Mouse (Mus musculus) limb, embryonic 10.5 days (tissue): ENCODE measurements around the gene Zbtb7b. TPM values are rescaled to one million over a fixed set of nuclear protein-coding genes. Genes with fewer than 3 reads are reported as not detected.
A peak's percentile ranks its signal among the peaks of the same experiment; 100 is the strongest.

Experiments
- DNase-seq: peaks from one replicate; pipeline ENCODE4 v3.0.0-alpha.2; 2017; ENCODE audit warnings: low spot score
- H3K27ac ChIP-seq: fragments of 300-500 bp; sonication (generic); 2 replicates; pipeline ENCODE4 v1.5.1; 2016; ENCODE audit warnings: mild to moderate bottlenecking
- H3K27me3 ChIP-seq: fragments of 300-500 bp; sonication (generic); 2 replicates; pipeline ENCODE4 v1.6.1; 2016; ENCODE audit warnings: low read depth, mild to moderate bottlenecking; ENCODE audit not compliant: poor library complexity, severe bottlenecking
- H3K36me3 ChIP-seq: fragments of 300-500 bp; sonication (generic); 2 replicates; pipeline ENCODE4 v1.6.1; 2016; ENCODE audit warnings: mild to moderate bottlenecking, moderate library complexity
- H3K4me1 ChIP-seq: fragments of 300-500 bp; sonication (generic); 2 replicates; pipeline ENCODE4 v1.6.1; 2016
- H3K4me3 ChIP-seq: fragments of 300-500 bp; sonication (generic); 2 replicates; pipeline ENCODE4 v1.5.1; 2016; ENCODE audit warnings: mild to moderate bottlenecking, moderate library complexity
- H3K9me3 ChIP-seq: fragments of 300-500 bp; sonication (generic); replicated peaks from 2 replicates; pipeline ENCODE4 v1.6.1; 2016; ENCODE audit warnings: mild to moderate bottlenecking
- WGBS: fragments of 180-500 bp; shearing (Covaris S2); methylation state at CpG from one replicate; pipeline ENCODE4 v1.1.7; 2016; 5-methylcytosine and 5-hydroxymethylcytosine counted together
- polyA plus RNA-seq: library from polyadenylated mRNA; unstranded; fragments of >200 nt; fragmentation: Nextera tagmentation; extraction: Ambion mirVana; gene quantifications from 2 replicates; pipeline ENCODE4 v1.2.1, GENCODE M21; 2016

The Zbtb7b gene
- polyA plus RNA-seq, 1 experiment from 2014 or later = 0.49 TPM

DNA sequence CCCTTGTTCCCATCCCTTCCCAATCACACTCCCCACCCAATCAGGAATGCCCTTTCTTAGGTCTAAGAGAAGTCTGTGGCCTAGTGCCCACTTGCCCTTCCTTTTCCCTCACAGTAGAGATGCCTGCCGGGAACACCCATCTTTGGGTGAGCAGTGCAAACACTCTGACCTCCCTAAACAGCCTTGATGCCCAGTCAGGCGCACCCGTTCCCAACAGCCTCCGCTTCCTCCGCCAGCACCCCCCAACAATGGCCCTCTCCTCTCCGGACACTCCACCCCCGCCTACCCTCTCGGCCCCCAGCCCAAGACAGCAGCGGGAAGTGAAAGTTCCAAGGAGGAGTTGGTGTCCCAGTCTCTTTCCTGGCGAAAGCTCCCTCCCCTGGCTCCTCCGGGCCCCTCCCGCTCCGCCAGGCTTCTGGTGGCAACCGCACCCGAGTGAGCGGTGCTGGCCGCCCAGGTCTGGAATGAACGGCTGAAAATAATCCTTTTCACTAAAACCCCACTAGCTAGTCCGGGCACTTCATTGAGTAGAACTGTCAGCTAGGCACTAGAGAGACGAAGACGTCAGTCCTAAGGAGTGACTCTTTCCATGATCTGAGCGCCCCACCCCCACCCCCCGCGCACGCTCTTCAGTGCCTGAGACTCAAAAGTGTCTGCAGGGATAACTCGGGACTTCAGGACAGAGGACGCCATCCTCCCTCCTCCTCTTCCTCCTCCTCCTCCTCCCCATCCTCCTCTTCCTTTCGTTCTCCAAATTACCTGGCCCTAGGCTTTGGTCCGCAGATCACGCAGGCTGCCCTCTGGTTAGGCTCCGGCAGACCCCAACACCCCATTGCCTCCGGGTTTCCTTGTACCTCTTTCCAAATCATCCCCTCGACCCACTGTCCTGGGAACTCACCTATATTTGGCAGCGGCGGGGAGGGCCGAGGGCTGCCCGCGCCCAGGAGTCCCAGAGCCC lies 45.4 kb downstream of the Zbtb7b start:
- H3K27ac ChIP-seq = peak overlapping the region; percentile 69
- peaks cover 65% of the 10 kb centered on the region for H3K27me3 ChIP-seq
- H3K9me3 ChIP-seq = no peaks in the 10 kb centered on the region
- peaks cover 25% of the 10 kb centered on the region for H3K36me3 ChIP-seq
- H3K4me1 ChIP-seq = peaks cover 36% of the 10 kb centered on the region
- WGBS = 1% methylated on average over 38 of the region's 38 CpGs
- DNase-seq = peak; percentile 51
- H3K4me3 ChIP-seq = peak overlapping the region; percentile 67

DNA sequence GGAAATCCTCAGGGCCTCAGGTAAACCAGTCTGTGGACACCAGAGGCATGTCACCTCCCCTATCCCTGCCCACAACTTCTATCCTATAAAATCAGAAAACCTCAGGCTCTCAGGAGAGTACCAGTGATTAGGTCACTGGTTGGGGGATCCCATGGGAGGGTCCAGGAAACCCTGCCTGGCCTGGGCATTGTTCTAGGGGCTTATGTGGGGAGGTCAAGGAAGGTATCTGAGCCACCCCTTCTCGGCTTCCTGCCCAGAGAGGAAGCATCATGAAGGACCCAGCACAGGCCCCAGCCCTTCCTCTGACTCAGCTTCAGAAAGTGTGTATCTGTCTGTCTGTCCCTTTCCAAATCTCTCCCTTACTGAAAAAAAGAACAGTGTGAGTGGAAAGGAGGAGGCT lies 46.7 kb downstream of the Zbtb7b start:
- DNase-seq = no peak
- Histone ChIP-seq H3K9me3 (no peaks in the 10 kb centered on the region), H3K36me3 (peaks cover 38% of the 10 kb centered on the region), H3K4me1 (peaks cover 36% of the 10 kb centered on the region), H3K27me3 (peaks cover 62% of the 10 kb centered on the region), H3K27ac (0 out of 2 replicates have a peak overlapping the region, but pooled peaks have one; percentile 25), H3K4me3 (peak overlapping the region; percentile 67; the same call in 1 of the 2 replicates)
- WGBS = 50% methylated on average over 1 of the region's 1 CpGs

GRCm38 (mm10) chr3:89346815-89347540 lies 47.6 kb downstream of the Zbtb7b start:
- peaks cover 53% of the 10 kb centered on the region for H3K27me3 ChIP-seq
- H3K4me3 ChIP-seq = no peak overlapping the region
- no peak for DNase-seq
- 83% methylated on average over 10 of the region's 10 CpGs for WGBS
- peaks cover 36% of the 10 kb centered on the region for H3K4me1 ChIP-seq
- H3K9me3 ChIP-seq = no peaks in the 10 kb centered on the region
- peaks cover 42% of the 10 kb centered on the region for H3K36me3 ChIP-seq
- H3K27ac ChIP-seq = no peak overlapping the region

DNA sequence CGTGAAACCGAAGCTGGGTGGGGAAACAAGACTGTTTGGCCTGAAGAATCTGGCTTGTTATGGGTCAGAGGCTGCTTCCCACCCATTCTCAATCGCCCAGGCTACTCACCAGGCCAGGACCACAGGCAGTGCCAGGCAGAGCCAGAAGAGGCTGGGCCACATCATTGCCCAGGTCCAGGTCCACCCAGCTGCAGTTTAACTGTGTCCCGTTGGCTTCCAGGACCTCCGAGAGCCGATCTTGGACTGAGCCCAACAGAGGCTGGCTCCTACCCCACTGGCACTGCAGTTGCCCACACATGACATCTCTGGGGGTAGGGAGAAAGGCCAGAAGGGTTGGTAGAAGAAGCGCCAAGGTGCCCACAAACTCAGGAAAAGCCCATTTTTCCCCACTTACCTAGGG lies 51.3 kb downstream of the Zbtb7b start:
- DNase-seq = no peak
- WGBS = 85% methylated on average over 7 of the region's 7 CpGs
- H3K27me3 ChIP-seq = peaks cover 18% of the 10 kb centered on the region
- peaks cover 50% of the 10 kb centered on the region for H3K36me3 ChIP-seq
- no peaks in the 10 kb centered on the region for H3K9me3 ChIP-seq
- no peak overlapping the region for H3K4me3 ChIP-seq
- H3K27ac ChIP-seq = no peak overlapping the region
- H3K4me1 ChIP-seq = peaks cover 34% of the 10 kb centered on the region

DNA sequence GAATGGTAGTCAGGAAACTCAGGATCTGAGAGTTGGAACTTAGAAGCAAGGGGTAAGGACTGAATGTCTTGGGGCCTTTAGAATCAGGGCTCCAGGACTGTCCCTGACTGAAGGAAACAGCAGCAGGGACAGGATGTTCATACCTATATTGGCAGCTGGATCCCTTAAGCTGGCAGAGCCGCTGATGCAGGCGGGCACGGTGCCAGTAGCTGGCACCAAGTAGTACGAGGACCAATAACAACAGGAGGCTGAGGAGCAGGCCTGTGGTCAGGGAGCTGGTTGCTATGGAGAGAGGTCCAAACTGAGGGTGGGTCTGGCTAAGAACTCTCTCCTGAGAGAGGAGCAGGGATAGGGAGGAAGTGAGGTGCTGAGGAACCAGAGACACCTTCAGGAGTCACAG lies 52.8 kb downstream of the Zbtb7b start:
- DNase-seq = no peak
- H3K4me3 ChIP-seq = no peak overlapping the region
- H3K27me3 ChIP-seq = peaks cover 3% of the 10 kb centered on the region
- no peak overlapping the region for H3K27ac ChIP-seq
- H3K9me3 ChIP-seq = no peaks in the 10 kb centered on the region
- peaks cover 36% of the 10 kb centered on the region for H3K4me1 ChIP-seq
- H3K36me3 ChIP-seq = peaks cover 50% of the 10 kb centered on the region
- WGBS = 94% methylated on average over 4 of the region's 4 CpGs

GRCm38 (mm10) chr3:89340465-89340864 lies 54.1 kb downstream of the Zbtb7b start:
- peak overlapping the region; percentile 95 for H3K27ac ChIP-seq
- peaks cover 47% of the 10 kb centered on the region for H3K4me1 ChIP-seq
- DNase-seq = peak; percentile 93
- 4% methylated on average over 11 of the region's 11 CpGs for WGBS
- H3K9me3 ChIP-seq = no peaks in the 10 kb centered on the region
- peak overlapping the region; percentile 74 for H3K4me3 ChIP-seq
- H3K36me3 ChIP-seq = peaks cover 43% of the 10 kb centered on the region
- H3K27me3 ChIP-seq = no peaks in the 10 kb centered on the region

DNA sequence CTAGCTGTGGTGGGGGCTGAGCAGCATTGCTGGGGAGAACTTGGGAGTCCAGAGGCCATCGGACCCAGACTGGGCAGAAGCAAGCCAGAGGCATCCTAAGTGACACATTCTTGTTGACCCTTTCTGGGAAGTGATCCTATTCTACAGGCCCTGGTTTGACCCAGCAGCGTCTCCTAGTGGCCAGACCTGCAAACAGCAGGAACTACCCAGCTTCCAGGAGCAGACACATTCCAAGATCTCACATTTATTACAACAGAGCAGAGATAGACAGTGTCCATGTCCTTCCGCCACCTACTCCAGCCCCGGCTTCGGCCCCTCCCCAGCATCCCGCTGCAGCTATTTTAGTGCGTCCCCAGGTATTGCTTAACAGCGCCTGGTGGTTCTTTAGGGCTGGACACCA lies 55.2 kb downstream of the Zbtb7b start:
- Histone ChIP-seq H3K4me3 (peak overlapping the region; percentile 74), H3K9me3 (no peaks in the 10 kb centered on the region), H3K36me3 (peaks cover 43% of the 10 kb centered on the region), H3K27me3 (no peaks in the 10 kb centered on the region), H3K27ac (peak overlapping the region; percentile 95), H3K4me1 (peaks cover 56% of the 10 kb centered on the region)
- peak; percentile 88 for DNase-seq
- 20% methylated on average over 8 of the region's 8 CpGs for WGBS

DNA sequence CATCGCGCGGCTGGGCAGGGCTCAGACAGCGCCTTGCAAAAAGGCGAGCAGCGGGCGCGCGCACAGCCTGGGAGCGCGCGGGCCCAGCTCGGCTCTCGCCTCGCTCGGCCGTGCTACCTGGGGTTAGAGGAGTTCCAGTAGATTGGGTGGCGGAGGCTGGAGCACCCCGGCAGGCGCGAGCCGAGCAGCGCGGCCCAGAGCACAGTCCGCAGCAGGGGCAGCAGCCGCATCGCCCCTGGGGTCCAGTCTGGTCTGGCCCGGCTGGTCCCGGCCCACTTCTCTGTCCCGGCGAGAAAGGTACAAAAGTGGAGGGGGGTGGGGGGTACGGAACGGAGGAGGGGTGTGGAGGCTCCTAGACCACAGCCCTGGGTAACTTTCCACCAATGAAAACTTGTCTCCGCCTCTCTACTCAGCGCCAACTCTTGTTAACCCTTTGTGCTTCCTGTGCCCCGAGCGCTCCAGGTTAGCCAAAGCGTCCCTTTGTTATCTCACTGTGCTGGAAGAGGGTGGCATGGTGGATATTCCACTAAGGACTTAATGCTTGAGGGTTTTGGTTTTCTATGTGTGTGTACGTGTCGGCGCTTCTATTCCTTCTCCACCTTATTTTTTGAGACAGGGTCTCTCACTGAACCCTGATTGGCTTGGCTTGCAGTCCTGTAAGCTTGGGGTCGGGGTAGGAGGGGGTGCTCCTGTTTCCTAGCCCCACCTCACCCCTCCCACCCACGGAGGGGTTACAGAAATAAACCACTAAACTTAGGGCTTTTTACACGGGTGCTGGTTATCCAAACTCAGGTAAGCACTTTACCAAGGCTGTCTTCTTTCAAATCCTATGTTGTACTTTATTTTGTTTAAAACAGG lies 56.6 kb downstream of the Zbtb7b start, which contains the start of gene Efna4:
Gene Efna4 (minus strand): TSS at position 308 of the 858 bp plus-strand sequence.
- WGBS = under 1% methylated on average over 44 of the region's 44 CpGs
- Histone ChIP-seq H3K36me3 (peaks cover 43% of the 10 kb centered on the region), H3K4me1 (peaks cover 68% of the 10 kb centered on the region), H3K9me3 (no peaks in the 10 kb centered on the region), H3K27ac (peak within 1 kb of the TSS; percentile 95), H3K27me3 (no peaks in the 10 kb centered on the region), H3K4me3 (peak within 1 kb of the TSS; percentile 74)
- DNase-seq = peak; percentile 86

DNA sequence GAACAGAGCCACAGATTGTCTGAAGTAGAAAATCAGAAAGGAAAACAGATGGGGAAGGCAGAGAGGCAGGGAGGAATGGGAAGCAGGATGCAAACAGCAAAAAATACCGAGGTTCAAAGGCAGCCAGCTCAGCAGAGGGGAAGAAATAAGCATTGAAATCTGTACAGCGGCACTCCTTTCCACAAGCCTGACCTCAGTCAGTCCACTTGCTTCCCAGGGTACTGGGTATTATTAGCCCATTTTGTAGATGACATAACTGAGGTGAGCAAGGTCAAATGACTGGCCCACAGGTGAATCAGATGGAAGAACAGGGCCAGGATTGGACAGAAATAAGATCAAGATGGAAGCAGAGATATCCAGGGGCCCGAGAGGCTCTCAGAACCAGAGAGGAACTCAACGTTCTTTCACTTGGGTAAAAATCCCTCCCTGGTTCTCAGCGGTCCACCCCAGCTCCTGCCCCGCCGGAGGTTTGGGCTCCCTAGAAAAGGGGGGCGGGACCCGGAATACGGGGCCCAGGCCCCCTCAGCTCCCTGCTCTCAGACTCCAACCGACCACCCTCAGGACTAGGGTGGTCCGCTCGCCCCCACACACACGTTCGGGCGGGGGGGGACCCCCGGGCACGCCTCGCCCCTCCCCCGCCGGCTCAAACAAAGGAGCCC lies 57.4 kb downstream of the Zbtb7b start:
- H3K27ac ChIP-seq = peak overlapping the region; percentile 95
- peaks cover 76% of the 10 kb centered on the region for H3K4me1 ChIP-seq
- no peak for DNase-seq
- no peaks in the 10 kb centered on the region for H3K27me3 ChIP-seq
- H3K9me3 ChIP-seq = no peaks in the 10 kb centered on the region
- peak overlapping the region; percentile 74 for H3K4me3 ChIP-seq
- WGBS = under 1% methylated on average over 21 of the region's 21 CpGs
- H3K36me3 ChIP-seq = peaks cover 46% of the 10 kb centered on the region

GRCm38 (mm10) chr3:89336529-89336928 lies 58.0 kb downstream of the Zbtb7b start:
- no peaks in the 10 kb centered on the region for H3K9me3 ChIP-seq
- H3K27ac ChIP-seq = peak overlapping the region; percentile 95
- 26% methylated on average over 6 of the region's 6 CpGs for WGBS
- no peaks in the 10 kb centered on the region for H3K27me3 ChIP-seq
- H3K4me3 ChIP-seq = peak overlapping the region; percentile 74
- peak; percentile 31 for DNase-seq
- H3K36me3 ChIP-seq = peaks cover 40% of the 10 kb centered on the region
- H3K4me1 ChIP-seq = peaks cover 82% of the 10 kb centered on the region

- DNase-seq = no peak
- Histone ChIP-seq H3K9me3 (no peaks in the 10 kb centered on the region), H3K27me3 (0 out of 2 replicates have a peak, but pooled peaks cover 5% of the 10 kb centered on the region), H3K27ac (0 out of 2 replicates have a peak overlapping the region, but pooled peaks have one; percentile 1), H3K36me3 (peaks cover 36% of the 10 kb centered on the region), H3K4me1 (peaks cover 80% of the 10 kb centered on the region), H3K4me3 (no peak overlapping the region)
- WGBS = 57% methylated on average over 11 of the region's 11 CpGs
These were observed 61.5 kb downstream of the Zbtb7b start for GRCm38 (mm10) chr3:89333053-89333452.

GRCm38 (mm10) chr3:89332476-89332875 lies 62.1 kb downstream of the Zbtb7b start:
- peaks cover 86% of the 10 kb centered on the region for H3K4me1 ChIP-seq

More at GRCm38 (mm10) chr3:89332476-89332875, 62.1 kb downstream of the Zbtb7b start:
- Histone ChIP-seq H3K36me3 (peaks cover 36% of the 10 kb centered on the region), H3K9me3 (no peaks in the 10 kb centered on the region), H3K27me3 (0 out of 2 replicates have a peak, but pooled peaks cover 5% of the 10 kb centered on the region), H3K4me3 (no peak overlapping the region), H3K27ac (peak overlapping the region; percentile 15; the same call in 1 of the 2 replicates)
- DNase-seq = peak; percentile 34
- 49% methylated on average over 12 of the region's 12 CpGs for WGBS
